Mouse (Mus musculus): ENCODE results near the gene Psg17. TPM values are rescaled to one million over a fixed set of nuclear protein-coding genes. Genes with fewer than 3 reads are reported as not detected.

Psg17 gene
- total and polyA plus RNA-seq, 3 experiments: not detected

GRCm38 (mm10) chr7:18827792-18828546, 6.6 kb upstream of the Psg17 start:
- peaks cover 7 to 16% of the 10 kb centered on the region in 2 experiments for H3K4me1 ChIP-seq (ENCODE audit: control insufficient read depth in 1 of 2, insufficient read depth in 2 of 2, low read length in 2 of 2)
- H3K9ac ChIP-seq (ENCODE audit: control insufficient read depth, low read depth, low read length, poor library complexity, severe bottlenecking): no peak overlapping the region
- DNase-seq (ENCODE audit: low read depth, low spot score): no peak
- H3K79me2 ChIP-seq (ENCODE audit: control insufficient read depth, insufficient read depth, low read length, poor library complexity): no peaks in the 10 kb centered on the region
- no peak overlapping the region for H3K4me3 ChIP-seq (ENCODE audit: control insufficient read depth in 1 of 2, insufficient read depth in 1 of 2, low read depth in 2 of 2, low read length in 2 of 2)
- no peak for TF ChIP-seq MEF2A (IDR thresholded peaks at IDR 0.05; ENCODE audit: extremely low read depth, insufficient replicate concordance, low read depth, low read length, poor library complexity, severe bottlenecking)
- TF ChIP-seq KAT2A (conservative IDR thresholded peaks at IDR 0.05; ENCODE audit: low read depth, low read length): no peak
- TF ChIP-seq RAD21 (IDR thresholded peaks at IDR 0.05; ENCODE audit: low read depth, low read length): no peak
- peaks cover 0 to 3% of the 10 kb centered on the region in 2 experiments; a peak in 2 of 4 replicates for H3K36me3 ChIP-seq (ENCODE audit: control insufficient read depth in 1 of 2, insufficient read depth in 2 of 2, low read length in 2 of 2)
- H3K9me3 ChIP-seq (replicated peaks; ENCODE audit: insufficient read depth, low read length): no peaks in the 10 kb centered on the region
- H3K27me3 ChIP-seq (ENCODE audit: control insufficient read depth in 1 of 2, insufficient read depth in 2 of 2, low read length in 2 of 2): no peaks in the 10 kb centered on the region
- H3K27ac ChIP-seq (ENCODE audit: control insufficient read depth, low read depth, low read length): no peak overlapping the region

- H3K27ac ChIP-seq (ENCODE audit: control insufficient read depth, low read depth, low read length): no peak overlapping the region
- TF ChIP-seq HCFC1 (IDR thresholded peaks at IDR 0.05; ENCODE audit: low read depth, low read length): no peak
- TF ChIP-seq ZNF384 (IDR thresholded peaks at IDR 0.05; ENCODE audit: low read depth, low read length): no peak
- no peak for TF ChIP-seq ZMIZ1 (IDR thresholded peaks at IDR 0.05; ENCODE audit: low read depth, low read length)
- TF ChIP-seq CTCF (IDR thresholded peaks at IDR 0.05 in 2 of 3, conservative IDR thresholded peaks at IDR 0.05 in 1 of 3; ENCODE audit: control insufficient read depth in 1 of 3, insufficient read depth in 1 of 3, low read depth in 2 of 3, low read length in 3 of 3, poor library complexity in 1 of 3, severe bottlenecking in 1 of 3): no peak
- no peak for TF ChIP-seq E2F4 (IDR thresholded peaks at IDR 0.05; ENCODE audit: borderline replicate concordance, low read depth, low read length)
- TF ChIP-seq RAD21 (IDR thresholded peaks at IDR 0.05; ENCODE audit: low read depth, low read length): no peak
- no peak for TF ChIP-seq MYC (IDR thresholded peaks at IDR 0.05; ENCODE audit: low read depth, low read length)
- no peak for TF ChIP-seq GABPA (IDR thresholded peaks at IDR 0.05; ENCODE audit: low read depth, low read length)
- TF ChIP-seq UBTF (IDR thresholded peaks at IDR 0.05; ENCODE audit: borderline replicate concordance, insufficient read depth, low read depth, low read length): no peak
- TF ChIP-seq EP300 (IDR thresholded peaks at IDR 0.05; ENCODE audit: low read depth in 1 of 2, low read length in 2 of 2): no peak
- H3K9ac ChIP-seq (ENCODE audit: control insufficient read depth, low read depth, low read length, poor library complexity, severe bottlenecking): no peak overlapping the region
- H3K4me1 ChIP-seq (ENCODE audit: control insufficient read depth in 1 of 2, insufficient read depth in 2 of 2, low read length in 2 of 2): no peaks in the 10 kb centered on the region
- no peaks in the 10 kb centered on the region for H3K79me2 ChIP-seq (ENCODE audit: control insufficient read depth, insufficient read depth, low read length, poor library complexity)
- H3K9me3 ChIP-seq (replicated peaks; ENCODE audit: insufficient read depth, low read length): no peaks in the 10 kb centered on the region
- no peak overlapping the region for H3K4me3 ChIP-seq (ENCODE audit: control insufficient read depth in 1 of 2, insufficient read depth in 1 of 2, low read depth in 2 of 2, low read length in 2 of 2)
- H3K36me3 ChIP-seq (ENCODE audit: control insufficient read depth in 1 of 2, insufficient read depth in 2 of 2, low read length in 2 of 2): no peaks in the 10 kb centered on the region
- DNase-seq (ENCODE audit: low read depth, low spot score): no peak
- no peaks in the 10 kb centered on the region for H3K27me3 ChIP-seq (ENCODE audit: control insufficient read depth in 1 of 2, insufficient read depth in 2 of 2, low read length in 2 of 2)
These were observed 3.1 kb downstream of the Psg17 start for GRCm38 (mm10) chr7:18818301-18818700.

- H3K4me3 ChIP-seq (ENCODE audit: control insufficient read depth in 1 of 2, insufficient read depth in 1 of 2, low read depth in 2 of 2, low read length in 2 of 2): no peak overlapping the region
- H3K36me3 ChIP-seq (ENCODE audit: control insufficient read depth in 1 of 2, insufficient read depth in 2 of 2, low read length in 2 of 2): no peaks in the 10 kb centered on the region
- H3K4me1 ChIP-seq (ENCODE audit: control insufficient read depth in 1 of 2, insufficient read depth in 2 of 2, low read length in 2 of 2): peaks cover 0 to 4% of the 10 kb centered on the region in 2 experiments
- no peaks in the 10 kb centered on the region for H3K9me3 ChIP-seq (replicated peaks; ENCODE audit: insufficient read depth, low read length)
- H3K9ac ChIP-seq (ENCODE audit: control insufficient read depth, low read depth, low read length, poor library complexity, severe bottlenecking): no peak overlapping the region
- no peak overlapping the region for H3K27ac ChIP-seq (ENCODE audit: control insufficient read depth, low read depth, low read length)
- no peaks in the 10 kb centered on the region for H3K79me2 ChIP-seq (ENCODE audit: control insufficient read depth, insufficient read depth, low read length, poor library complexity)
- DNase-seq (ENCODE audit: low read depth, low spot score): no peak
- H3K27me3 ChIP-seq (ENCODE audit: control insufficient read depth in 1 of 2, insufficient read depth in 2 of 2, low read length in 2 of 2): no peaks in the 10 kb centered on the region
- TF ChIP-seq SIN3A (IDR thresholded peaks at IDR 0.05; ENCODE audit: low read length): no peak
- TF ChIP-seq NRF1 (IDR thresholded peaks at IDR 0.05; ENCODE audit: insufficient read depth, low read depth, low read length, poor library complexity, severe bottlenecking): no peak
- TF ChIP-seq ZKSCAN1 (IDR thresholded peaks at IDR 0.05; ENCODE audit: low read depth, low read length): no peak
- TF ChIP-seq MAZ (IDR thresholded peaks at IDR 0.05; ENCODE audit: low read depth, low read length): no peak
- TF ChIP-seq TBP (IDR thresholded peaks at IDR 0.05; ENCODE audit: low read depth, low read length): no peak
- no peak for TF ChIP-seq CHD1 (IDR thresholded peaks at IDR 0.05; ENCODE audit: low read depth, low read length)
- no peak for TF ChIP-seq UBTF (IDR thresholded peaks at IDR 0.05; ENCODE audit: borderline replicate concordance, insufficient read depth, low read depth, low read length)
- no peak for TF ChIP-seq MXI1 (IDR thresholded peaks at IDR 0.05; ENCODE audit: low read depth, low read length)
- TF ChIP-seq ETS1 (IDR thresholded peaks at IDR 0.05; ENCODE audit: low read depth, low read length): no peak
- TF ChIP-seq GATA1 (IDR thresholded peaks at IDR 0.05; ENCODE audit: low read depth, low read length): no peak
- no peak for TF ChIP-seq RCOR1 (IDR thresholded peaks at IDR 0.05; ENCODE audit: low read depth, low read length)
- no peak for TF ChIP-seq MYB (IDR thresholded peaks at IDR 0.05; ENCODE audit: low read depth, low read length)
- no peak for TF ChIP-seq POLR2A (IDR thresholded peaks at IDR 0.05; ENCODE audit: control insufficient read depth in 1 of 2, insufficient read depth in 1 of 2, low read depth in 1 of 2, low read length in 2 of 2, poor library complexity in 1 of 2)
- no peak for TF ChIP-seq POLR2AphosphoS5 (IDR thresholded peaks at IDR 0.05; ENCODE audit: borderline replicate concordance, low read depth, low read length)
These were observed 17.9 kb downstream of the Psg17 start for GRCm38 (mm10) chr7:18803526-18803925.

Data from MEL (cell line).